Mouse (Mus musculus): ENCODE data around the gene Cntnap2. TPM values are rescaled to one million over a fixed set of nuclear protein-coding genes. Genes with fewer than 3 reads are reported as not detected.
A peak's percentile ranks its signal among the peaks of the same experiment; 100 is the strongest.
"Not testable (repeated sequence)": the region's sequence is repeated elsewhere in the genome, so short reads cannot be mapped to it uniquely, and the experiment has no call there.

Cntnap2 gene
- total RNA-seq, 1 experiment from 2014 or later: 1.3 TPM

- not testable (repeated sequence) for DNase-seq
These were observed 2122.2 kb downstream of the Cntnap2 start for GRCm38 (mm10) chr6:47181372-47181771.

- DNase-seq: no peak
These were observed 2123.1 kb downstream of the Cntnap2 start for GRCm38 (mm10) chr6:47182252-47182651.

- no peak for DNase-seq
These were observed 2123.6 kb downstream of the Cntnap2 start for GRCm38 (mm10) chr6:47182756-47183155.

GRCm38 (mm10) chr6:47183850-47184249 is 2124.7 kb downstream of the Cntnap2 start:
- not testable (repeated sequence) for DNase-seq

GRCm38 (mm10) chr6:47188193-47188592 is 2129.0 kb downstream of the Cntnap2 start:
- DNase-seq: peak; percentile 63

- not testable (repeated sequence) for DNase-seq
These were observed 2129.4 kb downstream of the Cntnap2 start for GRCm38 (mm10) chr6:47188596-47188995.

GRCm38 (mm10) chr6:47190282-47190681 is 2131.1 kb downstream of the Cntnap2 start:
- DNase-seq: no peak

GRCm38 (mm10) chr6:47191277-47191800 is 2132.2 kb downstream of the Cntnap2 start:
- peak; percentile 69 for DNase-seq

- DNase-seq: no peak
These were observed 2132.8 kb downstream of the Cntnap2 start for GRCm38 (mm10) chr6:47191940-47192339.

- no peak for DNase-seq
These were observed 2133.3 kb downstream of the Cntnap2 start for GRCm38 (mm10) chr6:47192478-47192877.

- no peak for DNase-seq
These were observed 2138.4 kb downstream of the Cntnap2 start for GRCm38 (mm10) chr6:47197570-47197969.

- DNase-seq: no peak
These were observed 2141.5 kb downstream of the Cntnap2 start for GRCm38 (mm10) chr6:47200671-47201070.

- DNase-seq: no peak
These were observed 2148.9 kb downstream of the Cntnap2 start for GRCm38 (mm10) chr6:47208031-47208430.

GRCm38 (mm10) chr6:47214731-47215130 is 2155.6 kb downstream of the Cntnap2 start:
- no peak for DNase-seq

- peak; percentile 48 for DNase-seq
These were observed 2164.4 kb downstream of the Cntnap2 start for GRCm38 (mm10) chr6:47223578-47223977.

GRCm38 (mm10) chr6:47225391-47225790 is 2166.2 kb downstream of the Cntnap2 start:
- not testable (repeated sequence) for DNase-seq

GRCm38 (mm10) chr6:47227601-47228000 is 2168.4 kb downstream of the Cntnap2 start:
- no peak for DNase-seq

- DNase-seq: no peak
These were observed 2169.6 kb downstream of the Cntnap2 start for GRCm38 (mm10) chr6:47228676-47229317.

GRCm38 (mm10) chr6:47231513-47231912 is 2172.4 kb downstream of the Cntnap2 start:
- DNase-seq: no peak

GRCm38 (mm10) chr6:47239376-47239921 is 2180.3 kb downstream of the Cntnap2 start:
- DNase-seq: no peak

GRCm38 (mm10) chr6:47241379-47241778 is 2182.2 kb downstream of the Cntnap2 start:
- DNase-seq: no peak

GRCm38 (mm10) chr6:47243863-47244606 is 2184.9 kb downstream of the Cntnap2 start:
- peak; percentile 26 for DNase-seq

- DNase-seq: no peak
These were observed 2185.5 kb downstream of the Cntnap2 start for GRCm38 (mm10) chr6:47244642-47245041.

All from adrenal gland, postnatal 14 days (tissue).